Mouse (Mus musculus): ENCODE data around the gene Mef2d.

- no peak for TF ChIP-seq POLR2A (IDR thresholded peaks at IDR 0.05; ENCODE audit: control insufficient read depth, extremely low read depth, insufficient read depth, low read length, poor library complexity)
- TF ChIP-seq CTCF (IDR thresholded peaks at IDR 0.05; ENCODE audit: borderline replicate concordance, control insufficient read depth, extremely low read depth, insufficient read depth, low read length, poor library complexity), result no peak
Measured at GRCm38 (mm10) chr3:88097666-88098065, 44.5 kb upstream of the Mef2d start.

All from thymus, adult 2 months (tissue).